Mouse (Mus musculus): ENCODE data around the gene Chil1. TPM values are rescaled to one million over a fixed set of nuclear protein-coding genes. Genes with fewer than 3 reads are reported as not detected.

Chil1 gene
- polyA plus RNA-seq, 1 experiment from 2014 or later, result 0.27 TPM

GRCm38 (mm10) chr1:134166547-134166946, 15.4 kb upstream of the Chil1 start:
- Histone ChIP-seq H3K9me3 (ENCODE audit: control insufficient read depth, low read length) (no peaks in the 10 kb centered on the region), H3K4me3 (ENCODE audit: low read depth, low read length) (no peak overlapping the region), H3K4me1 (replicated peaks; ENCODE audit: control insufficient read depth, insufficient read depth, low read length) (no peaks in the 10 kb centered on the region), H3K4me2 (ENCODE audit: low read depth, low read length, severe bottlenecking) (no peak overlapping the region), H3K27ac (ENCODE audit: low read depth, low read length) (no peak overlapping the region), H3K36me3 (ENCODE audit: control insufficient read depth, insufficient read depth, low read length) (no peaks in the 10 kb centered on the region), H3K9ac (ENCODE audit: low read length) (no peak overlapping the region), H3K27me3 (ENCODE audit: control insufficient read depth, insufficient read depth, low read length) (no peaks in the 10 kb centered on the region)
- DNase-seq (ENCODE audit: low spot score) (no peak), ATAC-seq (replicated peaks; ENCODE audit: low FRiP score) (no peak)
- WGBS, result 92% methylated on average over 3 of the region's 3 CpGs

- H3K27ac ChIP-seq (ENCODE audit: low read depth, low read length), result no peak overlapping the region
- no peak overlapping the region for H3K9ac ChIP-seq (ENCODE audit: low read length)
- H3K27me3 ChIP-seq (ENCODE audit: control insufficient read depth, insufficient read depth, low read length), result no peaks in the 10 kb centered on the region
- no peaks in the 10 kb centered on the region for H3K9me3 ChIP-seq (ENCODE audit: control insufficient read depth, low read length)
- DNase-seq (ENCODE audit: low spot score) (no peak), ATAC-seq (replicated peaks; ENCODE audit: low FRiP score) (no peak)
- no peaks in the 10 kb centered on the region for H3K4me1 ChIP-seq (replicated peaks; ENCODE audit: control insufficient read depth, insufficient read depth, low read length)
- H3K4me2 ChIP-seq (ENCODE audit: low read depth, low read length, severe bottlenecking), result no peak overlapping the region
- H3K36me3 ChIP-seq (ENCODE audit: control insufficient read depth, insufficient read depth, low read length), result no peaks in the 10 kb centered on the region
- 46% methylated on average over 14 of the region's 14 CpGs for whole genome bisulfite sequencing
- H3K4me3 ChIP-seq (ENCODE audit: low read depth, low read length), result no peak overlapping the region
Observed at GRCm38 (mm10) chr1:134167416-134168305, 14.3 kb upstream of the Chil1 start.

- Histone ChIP-seq H3K4me1 (replicated peaks; ENCODE audit: control insufficient read depth, insufficient read depth, low read length) (no peaks in the 10 kb centered on the region), H3K27me3 (ENCODE audit: control insufficient read depth, insufficient read depth, low read length) (no peaks in the 10 kb centered on the region), H3K4me2 (ENCODE audit: low read depth, low read length, severe bottlenecking) (no peak overlapping the region), H3K36me3 (ENCODE audit: control insufficient read depth, insufficient read depth, low read length) (no peaks in the 10 kb centered on the region), H3K4me3 (ENCODE audit: low read depth, low read length) (no peak overlapping the region), H3K27ac (ENCODE audit: low read depth, low read length) (no peak overlapping the region), H3K9ac (ENCODE audit: low read length) (no peak overlapping the region), H3K9me3 (ENCODE audit: control insufficient read depth, low read length) (no peaks in the 10 kb centered on the region)
- 86% methylated on average over 3 of the region's 3 CpGs for WGBS
- DNase-seq (ENCODE audit: low spot score), result no peak
- no peak for ATAC-seq (replicated peaks; ENCODE audit: low FRiP score)
Observed at GRCm38 (mm10) chr1:134168567-134168966, 13.4 kb upstream of the Chil1 start.

GRCm38 (mm10) chr1:134168985-134169697, 12.8 kb upstream of the Chil1 start:
- WGBS, result 90% methylated on average over 8 of the region's 8 CpGs
- Histone ChIP-seq H3K9ac (ENCODE audit: low read length) (no peak overlapping the region), H3K27ac (ENCODE audit: low read depth, low read length) (no peak overlapping the region), H3K36me3 (ENCODE audit: control insufficient read depth, insufficient read depth, low read length) (no peaks in the 10 kb centered on the region), H3K9me3 (ENCODE audit: control insufficient read depth, low read length) (no peaks in the 10 kb centered on the region), H3K4me2 (ENCODE audit: low read depth, low read length, severe bottlenecking) (no peak overlapping the region), H3K4me3 (ENCODE audit: low read depth, low read length) (no peak overlapping the region), H3K4me1 (replicated peaks; ENCODE audit: control insufficient read depth, insufficient read depth, low read length) (no peaks in the 10 kb centered on the region), H3K27me3 (ENCODE audit: control insufficient read depth, insufficient read depth, low read length) (no peaks in the 10 kb centered on the region)
- DNase-seq (ENCODE audit: low spot score), result no peak
- ATAC-seq (replicated peaks; ENCODE audit: low FRiP score), result no peak

GRCm38 (mm10) chr1:134173081-134173480, 8.9 kb upstream of the Chil1 start:
- Histone ChIP-seq H3K9me3 (ENCODE audit: control insufficient read depth, low read length) (no peaks in the 10 kb centered on the region), H3K27ac (ENCODE audit: low read depth, low read length) (no peak overlapping the region), H3K9ac (ENCODE audit: low read length) (no peak overlapping the region), H3K4me2 (ENCODE audit: low read depth, low read length, severe bottlenecking) (no peak overlapping the region), H3K4me3 (ENCODE audit: low read depth, low read length) (no peak overlapping the region), H3K27me3 (ENCODE audit: control insufficient read depth, insufficient read depth, low read length) (no peaks in the 10 kb centered on the region), H3K4me1 (replicated peaks; ENCODE audit: control insufficient read depth, insufficient read depth, low read length) (no peaks in the 10 kb centered on the region), H3K36me3 (ENCODE audit: control insufficient read depth, insufficient read depth, low read length) (no peaks in the 10 kb centered on the region)
- no peak for DNase-seq (ENCODE audit: low spot score)
- WGBS, result 58% methylated on average over 7 of the region's 7 CpGs
- ATAC-seq (replicated peaks; ENCODE audit: low FRiP score), result no peak

- Histone ChIP-seq H3K4me2 (ENCODE audit: low read depth, low read length, severe bottlenecking) (no peak overlapping the region), H3K27ac (ENCODE audit: low read depth, low read length) (no peak overlapping the region), H3K9ac (ENCODE audit: low read length) (no peak overlapping the region), H3K27me3 (ENCODE audit: control insufficient read depth, insufficient read depth, low read length) (no peaks in the 10 kb centered on the region), H3K4me3 (ENCODE audit: low read depth, low read length) (no peak overlapping the region), H3K4me1 (replicated peaks; ENCODE audit: control insufficient read depth, insufficient read depth, low read length) (no peaks in the 10 kb centered on the region), H3K36me3 (ENCODE audit: control insufficient read depth, insufficient read depth, low read length) (no peaks in the 10 kb centered on the region), H3K9me3 (ENCODE audit: control insufficient read depth, low read length) (no peaks in the 10 kb centered on the region)
- ATAC-seq (replicated peaks; ENCODE audit: low FRiP score) (no peak), DNase-seq (ENCODE audit: low spot score) (no peak)
- WGBS, result 89% methylated on average over 5 of the region's 5 CpGs
Observed at GRCm38 (mm10) chr1:134177976-134178375, 4.0 kb upstream of the Chil1 start.

- no peaks in the 10 kb centered on the region for H3K4me1 ChIP-seq (replicated peaks; ENCODE audit: control insufficient read depth, insufficient read depth, low read length)
Observed at GRCm38 (mm10) chr1:134184089-134184488, 2.1 kb downstream of the Chil1 start.

GRCm38 (mm10) chr1:134188217-134188616, 6.2 kb downstream of the Chil1 start:
- WGBS, result 81% methylated on average over 5 of the region's 5 CpGs
- H3K4me2 ChIP-seq (ENCODE audit: low read depth, low read length, severe bottlenecking), result no peak overlapping the region
- no peak overlapping the region for H3K27ac ChIP-seq (ENCODE audit: low read depth, low read length)
- H3K9ac ChIP-seq (ENCODE audit: low read length), result no peak overlapping the region
- ATAC-seq (replicated peaks; ENCODE audit: low FRiP score) (no peak), DNase-seq (ENCODE audit: low spot score) (no peak)
- H3K9me3 ChIP-seq (ENCODE audit: control insufficient read depth, low read length), result no peaks in the 10 kb centered on the region
- H3K4me3 ChIP-seq (ENCODE audit: low read depth, low read length), result no peak overlapping the region
- H3K27me3 ChIP-seq (ENCODE audit: control insufficient read depth, insufficient read depth, low read length), result no peaks in the 10 kb centered on the region
- no peaks in the 10 kb centered on the region for H3K36me3 ChIP-seq (ENCODE audit: control insufficient read depth, insufficient read depth, low read length)
- no peaks in the 10 kb centered on the region for H3K4me1 ChIP-seq (replicated peaks; ENCODE audit: control insufficient read depth, insufficient read depth, low read length)

More at GRCm38 (mm10) chr1:134184089-134184488, 2.1 kb downstream of the Chil1 start:
- WGBS, result 91% methylated on average over 4 of the region's 4 CpGs
- DNase-seq (ENCODE audit: low spot score) (no peak), ATAC-seq (replicated peaks; ENCODE audit: low FRiP score) (no peak)
- no peak overlapping the region for H3K4me2 ChIP-seq (ENCODE audit: low read depth, low read length, severe bottlenecking)
- no peak overlapping the region for H3K4me3 ChIP-seq (ENCODE audit: low read depth, low read length)
- no peak overlapping the region for H3K27ac ChIP-seq (ENCODE audit: low read depth, low read length)
- no peaks in the 10 kb centered on the region for H3K36me3 ChIP-seq (ENCODE audit: control insufficient read depth, insufficient read depth, low read length)
- H3K9me3 ChIP-seq (ENCODE audit: control insufficient read depth, low read length), result no peaks in the 10 kb centered on the region
- H3K27me3 ChIP-seq (ENCODE audit: control insufficient read depth, insufficient read depth, low read length), result no peaks in the 10 kb centered on the region
- H3K9ac ChIP-seq (ENCODE audit: low read length), result no peak overlapping the region

Measured in forebrain, embryonic 11.5 days (tissue).